ENCODE assay signal across 26 mouse cellular contexts in genomic region chr5:112305842-112306241, GRCm38 (mm10). TPM values are rescaled to one million over a fixed set of nuclear protein-coding genes. Genes with fewer than 3 reads are reported as not detected.
DNase-seq lines count a peak whose midpoint lies in the region; ATAC-seq and TF ChIP-seq lines count a peak whose summit lies in the region.
"Had no signal": no experiment of that assay in that cellular context is flagged by ENCODE, and none has a peak within 500 bp of the region (broad histone marks: within the 10 kb centered on the region; RNA-seq: fewer than 3 reads in every experiment).

No protein-coding gene starts in this region.

- H3K4me2 ChIP-seq in hindbrain, embryonic 16.5 days (ENCODE audit: low read length), result no peak overlapping the region
- no peak overlapping the region for H3K4me2 ChIP-seq in hindbrain, embryonic 14.5 days (replicated peaks)
- H3K4me2 ChIP-seq: embryonic facial prominence, embryonic 12.5 days; embryonic facial prominence, embryonic 15.5 days; heart, embryonic 13.5 days had no signal

- whole genome bisulfite sequencing in cerebellum, adult 2 months, result 22% methylated on average over 5 of the region's 5 CpGs
- WGBS in hindbrain, embryonic 16.5 days, result 67% methylated on average over 5 of the region's 5 CpGs
- 72% methylated on average over 5 of the region's 5 CpGs for WGBS in hindbrain, embryonic 14.5 days

- ATAC-seq in hindbrain, embryonic 16.5 days, result no peak
- no peak for ATAC-seq in hindbrain, embryonic 14.5 days (ENCODE audit: low FRiP score)
- ATAC-seq: forebrain, embryonic 14.5 days; forebrain, postnatal 0 days had no signal

- H3K4me1 ChIP-seq in cerebellum, adult 2 months (ENCODE audit: control insufficient read depth, insufficient read depth, low read length), result peaks cover 12% of the 10 kb centered on the region
- no peaks in the 10 kb centered on the region for H3K4me1 ChIP-seq in hindbrain, embryonic 16.5 days (ENCODE audit: control insufficient read depth, insufficient read depth, low read depth, low read length)
- H3K4me1 ChIP-seq in hindbrain, embryonic 14.5 days (replicated peaks; ENCODE audit: control insufficient read depth, insufficient read depth, low read length), result no peaks in the 10 kb centered on the region
- H3K4me1 ChIP-seq: embryonic facial prominence, embryonic 12.5 days; heart, embryonic 13.5 days had no signal

- H3K9me3 ChIP-seq in hindbrain, embryonic 16.5 days (ENCODE audit: control insufficient read depth, low read length), result no peaks in the 10 kb centered on the region
- H3K9me3 ChIP-seq in hindbrain, embryonic 14.5 days (ENCODE audit: control insufficient read depth, low read length), result no peaks in the 10 kb centered on the region
- H3K9me3 ChIP-seq: embryonic facial prominence, embryonic 12.5 days; embryonic facial prominence, embryonic 15.5 days; heart, embryonic 10.5 days; heart, embryonic 13.5 days had no signal

- H3K9ac ChIP-seq in hindbrain, embryonic 16.5 days (ENCODE audit: low read depth, low read length), result peak overlapping the region; percentile 22; the same call in 1 of the 2 replicates
- H3K9ac ChIP-seq in hindbrain, embryonic 14.5 days, result no peak overlapping the region
- H3K9ac ChIP-seq: embryonic facial prominence, embryonic 12.5 days; embryonic facial prominence, embryonic 15.5 days; forebrain, postnatal 0 days; heart, embryonic 13.5 days had no signal

- 0 out of 2 replicates have a peak overlapping the region, but pooled peaks have one; percentile 19 for H3K27ac ChIP-seq in cerebellum, adult 2 months (ENCODE audit: insufficient read depth, low read length)
- no peak overlapping the region for H3K27ac ChIP-seq in hindbrain, embryonic 16.5 days (ENCODE audit: low read depth, low read length)
- H3K27ac ChIP-seq in hindbrain, embryonic 14.5 days, result no peak overlapping the region
- H3K27ac ChIP-seq in left cerebral cortex, adult 2 months, result 0 out of 2 replicates have a peak overlapping the region, but pooled peaks have one; percentile 19
- H3K27ac ChIP-seq: embryonic facial prominence, embryonic 12.5 days; embryonic facial prominence, embryonic 15.5 days; heart, adult 2 months; heart, embryonic 10.5 days; heart, embryonic 13.5 days had no signal

- no peak for TF ChIP-seq CTCF in cerebellum, adult 2 months (IDR thresholded peaks at IDR 0.05; ENCODE audit: borderline replicate concordance, insufficient read depth, low read depth, low read length)
- TF ChIP-seq CTCF in left cerebral cortex, adult 2 months (IDR thresholded peaks at IDR 0.05), result no peak

- intact Hi-C loops in left cerebral cortex, adult 2 months (cut with DNase I), result no loop called here

- no peaks in the 10 kb centered on the region for H3K27me3 ChIP-seq in cerebellum, adult 2 months (ENCODE audit: control insufficient read depth, insufficient read depth, low read length)
- H3K27me3 ChIP-seq in hindbrain, embryonic 16.5 days (replicated peaks; ENCODE audit: control insufficient read depth, insufficient read depth, low read length), result no peaks in the 10 kb centered on the region
- no peaks in the 10 kb centered on the region for H3K27me3 ChIP-seq in hindbrain, embryonic 14.5 days (ENCODE audit: control insufficient read depth, insufficient read depth, low read length)
- H3K27me3 ChIP-seq: embryonic facial prominence, embryonic 12.5 days; embryonic facial prominence, embryonic 15.5 days; heart, embryonic 13.5 days had no signal

- H3K4me3 ChIP-seq in cerebellum, adult 2 months (replicated peaks; ENCODE audit: insufficient read depth, low read depth, low read length), result no peak overlapping the region
- no peak overlapping the region for H3K4me3 ChIP-seq in hindbrain, embryonic 16.5 days (ENCODE audit: low read length)
- no peak overlapping the region for H3K4me3 ChIP-seq in hindbrain, embryonic 14.5 days (replicated peaks; ENCODE audit: low read length)
- no peak overlapping the region for H3K4me3 ChIP-seq in left cerebral cortex, adult 2 months
- H3K4me3 ChIP-seq: embryonic facial prominence, embryonic 12.5 days; embryonic facial prominence, embryonic 15.5 days; heart, adult 2 months; heart, embryonic 10.5 days; heart, embryonic 13.5 days had no signal

- no peak for DNase-seq in cerebellum, adult 2 months
- no peak for DNase-seq in cerebellum, adult 11-12 months
- no peak for DNase-seq in hindbrain, embryonic 14.5 days (ENCODE audit: low spot score)
- DNase-seq in left cerebral cortex, adult 2 months (ENCODE audit: extremely low spot score in 1 of 2, low spot score in 2 of 2), result no peak
- DNase-seq in left cerebral cortex, adult 11 months (ENCODE audit: low spot score), result no peak
- DNase-seq in ZHBTc4 (ENCODE audit: low read depth, low spot score), result peak; percentile 55
- DNase-seq: adrenal gland, postnatal 10 days; adrenal gland, postnatal 36 days; cerebellum, adult 8-10 months; cerebellum, postnatal 25 days; forebrain, postnatal 0 days; gastrocnemius, postnatal 36 days; heart, adult 2 months; heart, postnatal 14 days; heart, postnatal 4 days had no signal

- peaks cover 12% of the 10 kb centered on the region for H3K36me3 ChIP-seq in hindbrain, embryonic 16.5 days (ENCODE audit: control insufficient read depth, insufficient read depth, low read length)
- H3K36me3 ChIP-seq in hindbrain, embryonic 14.5 days (replicated peaks; ENCODE audit: control insufficient read depth, insufficient read depth), result peaks cover 33% of the 10 kb centered on the region

- TF ChIP-seq POLR2A in cerebellum, adult 2 months (IDR thresholded peaks at IDR 0.05; ENCODE audit: borderline replicate concordance, insufficient read depth, low read length), result no peak

RNA-seq across cellular contexts. Expression of gene Tfip11, which starts 20.3 kb away (rescaled TPM):
- polyA plus RNA-seq in cerebellum, adult 2 months (2012; rRNA removed), result 48.2 and 50.8 TPM in 2 replicates
- polyA plus RNA-seq in hindbrain, embryonic 16.5 days (2015; fragmentation: Nextera tagmentation; extraction: Ambion mirVana), result 31.9 and 34.6 TPM in 2 replicates
- 24.9 and 26.4 TPM in 2 replicates for polyA plus RNA-seq in hindbrain, embryonic 14.5 days (2014; fragmentation: Nextera tagmentation; extraction: Ambion mirVana)
- total RNA-seq in left cerebral cortex, adult 2 months (2021), result 10 to 100 TPM; 43.0 to 45.0 TPM

RNA-seq across cellular contexts. Expression of gene Tpst2, which starts 29.4 kb away (rescaled TPM):
- polyA plus RNA-seq in cerebellum, adult 2 months (2012; rRNA removed), result 30.3 and 35.2 TPM in 2 replicates
- polyA plus RNA-seq in hindbrain, embryonic 16.5 days (2015; fragmentation: Nextera tagmentation; extraction: Ambion mirVana), result 35.6 and 35.9 TPM in 2 replicates
- polyA plus RNA-seq in hindbrain, embryonic 14.5 days (2014; fragmentation: Nextera tagmentation; extraction: Ambion mirVana), result 29.0 and 30.4 TPM in 2 replicates
- total RNA-seq in left cerebral cortex, adult 2 months (2021), result 10 to 100 TPM; 37.5 to 41.9 TPM

RNA-seq across cellular contexts. Expression of gene Srrd, which starts 37.0 kb away (rescaled TPM):
- 56.6 and 61.3 TPM in 2 replicates for polyA plus RNA-seq in cerebellum, adult 2 months (2012; rRNA removed)
- 58.3 and 60.8 TPM in 2 replicates for polyA plus RNA-seq in hindbrain, embryonic 16.5 days (2015; fragmentation: Nextera tagmentation; extraction: Ambion mirVana)
- polyA plus RNA-seq in hindbrain, embryonic 14.5 days (2014; fragmentation: Nextera tagmentation; extraction: Ambion mirVana), result 60.4 and 62.5 TPM in 2 replicates
- total RNA-seq in left cerebral cortex, adult 2 months (2021), result 10 to 100 TPM; 23.1 to 29.9 TPM

RNA-seq across cellular contexts. Expression of gene Hps4, which starts 37.0 kb away (rescaled TPM):
- 47.4 and 54.5 TPM in 2 replicates for polyA plus RNA-seq in cerebellum, adult 2 months (2012; rRNA removed)
- 37.4 and 39.6 TPM in 2 replicates for polyA plus RNA-seq in hindbrain, embryonic 16.5 days (2015; fragmentation: Nextera tagmentation; extraction: Ambion mirVana)
- polyA plus RNA-seq in hindbrain, embryonic 14.5 days (2014; fragmentation: Nextera tagmentation; extraction: Ambion mirVana), result 32.8 and 36.0 TPM in 2 replicates
- 10 to 100 TPM; 26.9 to 38.3 TPM for total RNA-seq in left cerebral cortex, adult 2 months (2021)

RNA-seq across cellular contexts. Expression of gene Gm6583, which starts 50.0 kb away (rescaled TPM):
- not detected in 2 replicates for polyA plus RNA-seq in cerebellum, adult 2 months (2012; rRNA removed)
- polyA plus RNA-seq in hindbrain, embryonic 16.5 days (2015; fragmentation: Nextera tagmentation; extraction: Ambion mirVana), result 0.17 and 0.21 TPM in 2 replicates
- 0.13 and 0.14 TPM in 2 replicates for polyA plus RNA-seq in hindbrain, embryonic 14.5 days (2014; fragmentation: Nextera tagmentation; extraction: Ambion mirVana)
- total RNA-seq in left cerebral cortex, adult 2 months (2021), result not detected
- total RNA-seq: adrenal gland, adult 18-20 months; adrenal gland, postnatal 36 days; common myeloid progenitor, adult 5-6 weeks; forebrain, postnatal 0 days; gastrocnemius, adult 8-10 months; gastrocnemius, postnatal 36 days; granulocyte monocyte progenitor cell, adult 5-6 weeks had no signal
- polyA plus RNA-seq: forebrain, postnatal 0 days; frontal cortex, adult 2 months had no signal

Comparison
In these comparisons a context has a peak if more than half of its experiments do, and no peak if none do; other contexts are left out.
1. H3K27ac ChIP-seq: peak in cerebellum, adult 2 months (single experiment) and left cerebral cortex, adult 2 months (single experiment); none in hindbrain, embryonic 16.5 days (single experiment) and hindbrain, embryonic 14.5 days (single experiment).